Mouse (Mus musculus): ENCODE measurements around the gene Ucn2.

DNA sequence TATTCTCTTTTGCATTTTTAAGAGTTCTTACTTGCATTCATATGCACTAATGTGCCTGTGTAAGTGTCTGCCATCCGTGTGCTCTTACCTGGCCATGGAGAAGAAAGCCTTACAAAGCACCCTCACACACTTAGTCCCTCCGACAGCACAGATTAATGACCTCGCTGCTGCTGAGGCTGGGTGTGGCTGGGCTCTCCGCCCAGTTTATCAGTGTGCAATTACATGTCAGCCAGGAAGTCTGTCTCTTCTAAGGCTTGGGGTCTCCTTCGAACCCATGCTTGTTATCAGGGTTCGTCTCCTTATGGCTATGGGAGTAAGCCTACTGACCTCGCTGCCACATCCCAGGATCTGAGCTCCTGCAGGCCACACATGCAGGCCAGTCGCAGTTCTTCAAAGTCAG is 29.6 kb downstream of the Ucn2 start:
- no peak for TF ChIP-seq CTCF (IDR thresholded peaks at IDR 0.05; ENCODE audit: insufficient read depth, low read length)
- no peak for TF ChIP-seq POLR2A (IDR thresholded peaks at IDR 0.05; ENCODE audit: borderline replicate concordance, extremely low read depth, low read depth, low read length)

Data from lung, adult 2 months (tissue).